Mouse (Mus musculus): ENCODE measurements at regions not wholly inside any gene's neighbourhood (a gene's known extent, or its start where the extent isn't known, plus 50 kb on each side); places are given as distances from the start of the nearest gene placed in this dataset.

GRCm38 (mm10) chr13:119025305-119025975 is 355.8 kb downstream of the Fgf10 start:
- no peaks in the 10 kb centered on the region for H3K9me3 ChIP-seq
- no peaks in the 10 kb centered on the region for H3K36me3 ChIP-seq
- H3K27ac ChIP-seq = no peak overlapping the region
- DNase-seq (ENCODE audit: low spot score) = no peak
- H3K27me3 ChIP-seq (ENCODE audit: insufficient read depth, poor library complexity, severe bottlenecking) = no peaks in the 10 kb centered on the region
- no peaks in the 10 kb centered on the region for H3K4me1 ChIP-seq
- H3K4me3 ChIP-seq = no peak overlapping the region
- WGBS = 83% methylated on average over 6 of the region's 6 CpGs

- no peaks in the 10 kb centered on the region for H3K4me1 ChIP-seq
- H3K9me3 ChIP-seq = no peaks in the 10 kb centered on the region
- H3K36me3 ChIP-seq = no peaks in the 10 kb centered on the region
- H3K27me3 ChIP-seq (ENCODE audit: insufficient read depth, poor library complexity, severe bottlenecking) = no peaks in the 10 kb centered on the region
- no peak for DNase-seq (ENCODE audit: low spot score)
- no peak overlapping the region for H3K4me3 ChIP-seq
- H3K27ac ChIP-seq = no peak overlapping the region
- WGBS = 83% methylated on average over 1 of the region's 1 CpGs
Observed at GRCm38 (mm10) chr13:119039616-119040015, 370.0 kb downstream of the Fgf10 start.

- no peak overlapping the region for H3K27ac ChIP-seq
- no peaks in the 10 kb centered on the region for H3K36me3 ChIP-seq
- no peak overlapping the region for H3K4me3 ChIP-seq
- DNase-seq (ENCODE audit: low spot score) = no peak
- H3K9me3 ChIP-seq = no peaks in the 10 kb centered on the region
- no peaks in the 10 kb centered on the region for H3K4me1 ChIP-seq
- H3K27me3 ChIP-seq (ENCODE audit: insufficient read depth, poor library complexity, severe bottlenecking) = no peaks in the 10 kb centered on the region
- whole genome bisulfite sequencing = 66% methylated on average over 1 of the region's 1 CpGs
Observed at GRCm38 (mm10) chr13:119045112-119045511, 375.5 kb downstream of the Fgf10 start.

GRCm38 (mm10) chr13:119068745-119069580 is 359.4 kb upstream of the Paip1 start:
- Histone ChIP-seq H3K36me3 (no peaks in the 10 kb centered on the region), H3K4me3 (no peak overlapping the region), H3K27ac (no peak overlapping the region), H3K9me3 (no peaks in the 10 kb centered on the region), H3K4me1 (no peaks in the 10 kb centered on the region), H3K27me3 (ENCODE audit: insufficient read depth, poor library complexity, severe bottlenecking) (no peaks in the 10 kb centered on the region)
- 61% methylated on average over 6 of the region's 6 CpGs for WGBS
- DNase-seq (ENCODE audit: low spot score) = no peak

GRCm38 (mm10) chr13:119069581-119069936 is 358.8 kb upstream of the Paip1 start:
- no peak overlapping the region for H3K27ac ChIP-seq
- no peaks in the 10 kb centered on the region for H3K4me1 ChIP-seq
- H3K36me3 ChIP-seq = no peaks in the 10 kb centered on the region
- H3K9me3 ChIP-seq = no peaks in the 10 kb centered on the region
- WGBS = 84% methylated on average over 7 of the region's 7 CpGs
- H3K27me3 ChIP-seq (ENCODE audit: insufficient read depth, poor library complexity, severe bottlenecking) = no peaks in the 10 kb centered on the region
- no peak for DNase-seq (ENCODE audit: low spot score)
- H3K4me3 ChIP-seq = no peak overlapping the region

- Histone ChIP-seq H3K4me1 (no peaks in the 10 kb centered on the region), H3K4me3 (no peak overlapping the region), H3K36me3 (no peaks in the 10 kb centered on the region), H3K9me3 (no peaks in the 10 kb centered on the region), H3K27ac (no peak overlapping the region), H3K27me3 (ENCODE audit: insufficient read depth, poor library complexity, severe bottlenecking) (no peaks in the 10 kb centered on the region)
- no peak for DNase-seq (ENCODE audit: low spot score)
- 88% methylated on average over 4 of the region's 4 CpGs for WGBS
Observed at GRCm38 (mm10) chr13:119079243-119079642, 349.2 kb upstream of the Paip1 start.

- WGBS = 46% methylated on average over 1 of the region's 1 CpGs
- no peak overlapping the region for H3K27ac ChIP-seq
- no peak for DNase-seq (ENCODE audit: low spot score)
- no peaks in the 10 kb centered on the region for H3K27me3 ChIP-seq (ENCODE audit: insufficient read depth, poor library complexity, severe bottlenecking)
- H3K36me3 ChIP-seq = no peaks in the 10 kb centered on the region
- H3K4me3 ChIP-seq = no peak overlapping the region
- no peaks in the 10 kb centered on the region for H3K4me1 ChIP-seq
- H3K9me3 ChIP-seq = no peaks in the 10 kb centered on the region
Observed at GRCm38 (mm10) chr13:119081691-119082090, 346.7 kb upstream of the Paip1 start.

- Histone ChIP-seq H3K27me3 (ENCODE audit: insufficient read depth, poor library complexity, severe bottlenecking) (no peaks in the 10 kb centered on the region), H3K27ac (no peak overlapping the region), H3K4me3 (no peak overlapping the region), H3K9me3 (no peaks in the 10 kb centered on the region), H3K4me1 (no peaks in the 10 kb centered on the region), H3K36me3 (no peaks in the 10 kb centered on the region)
- DNase-seq (ENCODE audit: low spot score) = no peak
- WGBS = 83% methylated on average over 3 of the region's 3 CpGs
Observed at GRCm38 (mm10) chr13:119117906-119118305, 310.5 kb upstream of the Paip1 start.

GRCm38 (mm10) chr13:119118382-119118781 is 310.0 kb upstream of the Paip1 start:
- H3K36me3 ChIP-seq = no peaks in the 10 kb centered on the region
- no peaks in the 10 kb centered on the region for H3K27me3 ChIP-seq (ENCODE audit: insufficient read depth, poor library complexity, severe bottlenecking)
- no peaks in the 10 kb centered on the region for H3K9me3 ChIP-seq
- no peak for DNase-seq (ENCODE audit: low spot score)
- no peak overlapping the region for H3K4me3 ChIP-seq
- WGBS = 56% methylated on average over 1 of the region's 1 CpGs
- no peaks in the 10 kb centered on the region for H3K4me1 ChIP-seq
- H3K27ac ChIP-seq = no peak overlapping the region

- H3K4me3 ChIP-seq = no peak overlapping the region
- H3K27ac ChIP-seq = no peak overlapping the region
- no peak for DNase-seq (ENCODE audit: low spot score)
- H3K36me3 ChIP-seq = no peaks in the 10 kb centered on the region
- no peaks in the 10 kb centered on the region for H3K9me3 ChIP-seq
- H3K4me1 ChIP-seq = no peaks in the 10 kb centered on the region
- no peaks in the 10 kb centered on the region for H3K27me3 ChIP-seq (ENCODE audit: insufficient read depth, poor library complexity, severe bottlenecking)
- WGBS = 88% methylated on average over 2 of the region's 2 CpGs
Observed at GRCm38 (mm10) chr13:119140436-119140835, 288.0 kb upstream of the Paip1 start.

GRCm38 (mm10) chr13:119143351-119143750 is 285.1 kb upstream of the Paip1 start:
- Histone ChIP-seq H3K4me3 (no peak overlapping the region), H3K9me3 (no peaks in the 10 kb centered on the region), H3K27me3 (ENCODE audit: insufficient read depth, poor library complexity, severe bottlenecking) (no peaks in the 10 kb centered on the region), H3K4me1 (no peaks in the 10 kb centered on the region), H3K27ac (no peak overlapping the region), H3K36me3 (no peaks in the 10 kb centered on the region)
- DNase-seq (ENCODE audit: low spot score) = no peak
- WGBS = 0% methylated on average over 1 of the region's 1 CpGs

- 78% methylated on average over 4 of the region's 4 CpGs for WGBS
- no peaks in the 10 kb centered on the region for H3K9me3 ChIP-seq
Observed at GRCm38 (mm10) chr13:119145713-119146112, 282.7 kb upstream of the Paip1 start.

GRCm38 (mm10) chr13:119147701-119148100 is 280.7 kb upstream of the Paip1 start:
- H3K4me1 ChIP-seq = no peaks in the 10 kb centered on the region
- WGBS = 83% methylated on average over 3 of the region's 3 CpGs
- no peak for DNase-seq (ENCODE audit: low spot score)

More at GRCm38 (mm10) chr13:119145713-119146112, 282.7 kb upstream of the Paip1 start:
- no peaks in the 10 kb centered on the region for H3K4me1 ChIP-seq
- H3K27me3 ChIP-seq (ENCODE audit: insufficient read depth, poor library complexity, severe bottlenecking) = no peaks in the 10 kb centered on the region
- DNase-seq (ENCODE audit: low spot score) = no peak
- H3K4me3 ChIP-seq = no peak overlapping the region
- no peak overlapping the region for H3K27ac ChIP-seq
- H3K36me3 ChIP-seq = no peaks in the 10 kb centered on the region

More at GRCm38 (mm10) chr13:119147701-119148100, 280.7 kb upstream of the Paip1 start:
- Histone ChIP-seq H3K9me3 (no peaks in the 10 kb centered on the region), H3K36me3 (no peaks in the 10 kb centered on the region), H3K27me3 (ENCODE audit: insufficient read depth, poor library complexity, severe bottlenecking) (no peaks in the 10 kb centered on the region), H3K4me3 (no peak overlapping the region), H3K27ac (no peak overlapping the region)
